Mouse (Mus musculus): ENCODE data around the gene Dnajc16.

- no peak for TF ChIP-seq EP300 (IDR thresholded peaks at IDR 0.05; ENCODE audit: insufficient read depth, low read depth, low read length)
- no peak for TF ChIP-seq POLR2A (IDR thresholded peaks at IDR 0.05; ENCODE audit: insufficient read depth, low read length)
Measured at GRCm38 (mm10) chr4:141757124-141757523, 33.6 kb downstream of the Dnajc16 start.

All from ES-Bruce4 (cell line).